Mouse (Mus musculus) stomach, postnatal 0 days (tissue): Measurements from ENCODE around the gene Nudcd3. TPM values are rescaled to one million over a fixed set of nuclear protein-coding genes. Genes with fewer than 3 reads are reported as not detected.

Source experiments
- ATAC-seq: fragments of 200-750 bp; cut with Nextera tagmentation; 2 replicates; pipeline ENCODE4 v1.8.0; 2017; ENCODE audit not compliant: low FRiP score, low TSS enrichment
- DNase-seq: peaks from one replicate; pipeline ENCODE4 v3.0.0-alpha.2; 2016; ENCODE audit warnings: low spot score
- H3K27ac ChIP-seq: fragments of 300-500 bp; sonication (generic); replicated peaks from 2 replicates; pipeline ENCODE4 v1.5.1; 2014; ENCODE audit warnings: mild to moderate bottlenecking, control low read depth
- H3K27me3 ChIP-seq: fragments of 300-500 bp; sonication (generic); 2 replicates; pipeline ENCODE4 v1.6.1; 2014; ENCODE audit warnings: low read length; ENCODE audit not compliant: control insufficient read depth, insufficient read depth
- H3K36me3 ChIP-seq: fragments of 300-500 bp; sonication (generic); 2 replicates; pipeline ENCODE4 v1.6.1; 2014; ENCODE audit warnings: low read length, mixed read lengths; ENCODE audit not compliant: control insufficient read depth, insufficient read depth
- H3K4me1 ChIP-seq: fragments of 300-500 bp; sonication (generic); replicated peaks from 2 replicates; pipeline ENCODE4 v1.6.1; 2014; ENCODE audit warnings: antibody characterized with exemption; ENCODE audit not compliant: control insufficient read depth, insufficient read depth
- H3K4me2 ChIP-seq: fragments of 300-500 bp; sonication (generic); replicated peaks from 2 replicates; pipeline ENCODE4 v1.6.1; 2014; ENCODE audit warnings: low read depth, mild to moderate bottlenecking, control low read depth, moderate library complexity
- H3K4me3 ChIP-seq: fragments of 300-500 bp; sonication (generic); 2 replicates; pipeline ENCODE4 v1.5.1; 2014; ENCODE audit warnings: low read depth, low read length, control low read depth
- H3K9ac ChIP-seq: fragments of 300-500 bp; sonication (generic); 2 replicates; pipeline ENCODE4 v1.6.1; 2014; ENCODE audit warnings: mild to moderate bottlenecking, low read length, control low read depth, mixed read lengths
- H3K9me3 ChIP-seq: fragments of 300-500 bp; sonication (generic); 2 replicates; pipeline ENCODE4 v1.6.1; 2016; ENCODE audit warnings: low read length; ENCODE audit not compliant: control insufficient read depth
- CTCF ChIP-seq: IDR thresholded peaks from 2 replicates; pipeline ENCODE4 v1.5.1; 2016; ENCODE audit warnings: antibody characterized with exemption, low read depth, mild to moderate bottlenecking, moderate library complexity
- EP300 ChIP-seq: optimal IDR thresholded peaks from 2 replicates; pipeline ENCODE3; 2016; ENCODE audit warnings: antibody characterized with exemption
- WGBS: fragments of 180-500 bp; shearing (Covaris S2); extraction: QIAGEN DNeasy Blood & Tissue Kit; methylation state at CpG from one replicate; pipeline ENCODE4 v1.1.7; 2014; 5-methylcytosine and 5-hydroxymethylcytosine counted together
- polyA plus RNA-seq: library from polyadenylated mRNA; unstranded; fragments of >200 nt; fragmentation: Nextera tagmentation; extraction: Ambion mirVana; gene quantifications from 2 replicates; pipeline ENCODE4 v1.2.1, GENCODE M21; 2015

The Nudcd3 gene
- polyA plus RNA-seq, 1 experiment from 2014 or later: 22.1 TPM

DNA sequence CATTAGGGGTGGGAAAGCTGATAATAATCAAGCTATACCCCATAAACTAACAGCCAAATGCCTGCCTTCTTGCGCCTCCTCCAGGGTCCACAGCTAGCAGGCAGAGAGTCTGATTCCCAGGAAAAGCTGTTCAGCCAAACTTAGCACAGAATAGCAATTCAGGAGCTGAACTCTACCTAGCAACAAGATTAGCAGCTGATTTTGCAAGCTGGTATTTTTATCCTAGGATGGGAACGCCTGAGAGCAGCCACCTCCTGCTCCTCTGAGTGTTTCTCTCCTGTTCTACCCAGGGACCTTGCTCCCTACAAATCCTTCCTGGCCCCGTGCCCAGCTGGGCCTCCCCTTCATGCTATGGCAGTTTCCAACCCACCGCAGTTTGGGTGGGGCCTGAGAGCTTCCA lies 113.2 kb downstream of the Nudcd3 start:
- ATAC-seq: no peak
- DNase-seq: no peak
- Histone ChIP-seq H3K27me3 (no peaks in the 10 kb centered on the region), H3K9ac (no peak overlapping the region), H3K27ac (no peak overlapping the region), H3K4me2 (no peak overlapping the region), H3K4me3 (no peak overlapping the region), H3K9me3 (no peaks in the 10 kb centered on the region), H3K36me3 (no peaks in the 10 kb centered on the region), H3K4me1 (no peaks in the 10 kb centered on the region)
- 34% methylated on average over 4 of the region's 4 CpGs for WGBS
- TF ChIP-seq EP300 (no peak), CTCF (no peak)

DNA sequence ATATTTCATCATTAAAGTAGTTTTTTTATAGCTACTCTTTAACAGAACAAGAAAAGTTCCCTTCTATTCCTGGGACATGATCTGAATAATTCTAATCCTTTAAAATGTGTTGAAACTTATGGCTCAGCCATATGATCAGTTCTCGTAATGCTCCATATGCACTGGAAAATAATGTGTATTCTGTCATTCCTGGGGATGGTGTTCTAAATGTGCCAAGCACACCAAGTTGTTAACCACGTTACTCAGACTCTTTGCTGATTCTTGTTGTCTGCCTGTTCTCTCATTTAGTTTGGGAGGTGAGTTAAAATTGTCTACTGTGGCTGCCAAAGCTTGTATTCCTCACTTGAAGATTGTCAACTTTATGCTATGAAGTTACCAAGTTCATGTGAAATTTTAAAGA lies 121.5 kb downstream of the Nudcd3 start:
- TF ChIP-seq CTCF (no peak), EP300 (no peak)
- Histone ChIP-seq H3K9ac (no peak overlapping the region), H3K9me3 (no peaks in the 10 kb centered on the region), H3K27me3 (no peaks in the 10 kb centered on the region), H3K4me2 (no peak overlapping the region), H3K4me1 (no peaks in the 10 kb centered on the region), H3K4me3 (no peak overlapping the region), H3K36me3 (no peaks in the 10 kb centered on the region), H3K27ac (no peak overlapping the region)
- ATAC-seq: no peak
- 80% methylated on average over 2 of the region's 2 CpGs for WGBS
- DNase-seq: no peak

DNA sequence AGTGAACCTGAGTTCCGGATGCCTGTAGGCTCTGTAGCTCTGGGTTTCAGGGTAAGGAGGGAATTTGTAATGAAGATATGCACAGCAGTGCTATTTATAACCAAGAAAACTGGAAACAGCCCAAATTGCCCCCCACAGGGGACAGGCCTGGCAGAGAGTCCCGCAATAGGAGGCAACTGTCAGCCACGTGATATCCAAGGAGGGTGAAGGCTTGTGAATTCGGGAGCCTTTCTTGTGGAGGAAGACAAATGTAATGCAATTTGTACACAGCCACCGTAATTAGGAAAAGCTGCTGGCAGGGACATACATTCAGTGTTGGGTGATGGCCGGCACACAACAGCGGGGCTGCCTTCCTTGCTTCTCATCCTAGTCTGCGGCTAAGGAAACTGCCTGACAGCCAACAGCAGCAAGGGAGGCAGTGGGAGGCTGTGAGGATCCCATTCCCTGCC lies 124.6 kb downstream of the Nudcd3 start:
- Histone ChIP-seq H3K4me3 (no peak overlapping the region), H3K9ac (no peak overlapping the region)

DNA sequence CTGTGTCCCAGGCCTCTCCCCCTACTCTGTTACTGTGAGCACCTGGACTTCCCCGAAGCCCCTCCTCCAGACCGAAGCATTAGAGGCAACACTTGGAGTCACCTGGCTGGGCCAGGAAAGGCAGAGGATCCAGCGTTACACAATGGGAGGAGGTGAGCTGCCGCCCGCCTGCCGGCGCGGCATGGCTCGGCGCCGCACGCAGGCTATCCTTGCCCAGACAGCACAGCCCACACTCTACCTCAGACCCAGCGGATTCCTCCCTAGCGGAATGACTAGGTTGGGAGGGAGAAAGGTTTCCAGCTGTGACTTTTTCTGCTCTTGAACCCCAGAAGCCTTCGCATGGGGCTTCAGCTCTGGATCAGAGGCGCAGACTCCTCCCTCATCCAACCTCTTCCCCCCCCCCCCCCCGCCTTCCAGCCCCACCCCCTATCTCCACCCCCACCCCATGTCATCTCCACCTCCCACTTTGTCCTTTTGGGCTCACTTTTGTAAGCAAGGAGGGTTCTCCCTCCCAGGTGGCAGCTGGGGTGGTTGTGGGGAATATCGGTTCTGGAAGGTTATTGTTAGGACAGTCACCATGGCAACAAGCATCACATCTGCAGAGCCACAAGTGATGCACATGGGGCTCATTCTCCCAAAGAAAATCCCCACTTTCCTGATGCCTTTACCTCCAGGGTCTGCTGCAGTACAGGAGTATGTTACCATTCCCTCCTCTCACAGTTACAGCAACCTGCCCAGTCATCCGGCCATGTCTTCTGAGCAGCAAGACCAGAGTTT lies 131.8 kb downstream of the Nudcd3 start:
- Histone ChIP-seq H3K9me3 (no peaks in the 10 kb centered on the region), H3K4me2 (no peak overlapping the region), H3K4me1 (no peaks in the 10 kb centered on the region), H3K9ac (no peak overlapping the region), H3K27ac (no peak overlapping the region), H3K27me3 (peaks cover 19% of the 10 kb centered on the region), H3K4me3 (no peak overlapping the region), H3K36me3 (no peaks in the 10 kb centered on the region)
- ATAC-seq (no peak), DNase-seq (no peak)
- 14% methylated on average over 11 of the region's 19 CpGs for WGBS
- no peak for TF ChIP-seq CTCF
- no peak for TF ChIP-seq EP300

More for the DNA sequence above, 124.6 kb downstream of the Nudcd3 start:
- Histone ChIP-seq H3K4me1 (no peaks in the 10 kb centered on the region), H3K9me3 (no peaks in the 10 kb centered on the region), H3K36me3 (no peaks in the 10 kb centered on the region), H3K4me2 (no peak overlapping the region), H3K27me3 (no peaks in the 10 kb centered on the region), H3K27ac (no peak overlapping the region)
- no peak for ATAC-seq
- 62% methylated on average over 8 of the region's 8 CpGs for WGBS
- DNase-seq: no peak
- TF ChIP-seq EP300 (no peak), CTCF (no peak)

DNA sequence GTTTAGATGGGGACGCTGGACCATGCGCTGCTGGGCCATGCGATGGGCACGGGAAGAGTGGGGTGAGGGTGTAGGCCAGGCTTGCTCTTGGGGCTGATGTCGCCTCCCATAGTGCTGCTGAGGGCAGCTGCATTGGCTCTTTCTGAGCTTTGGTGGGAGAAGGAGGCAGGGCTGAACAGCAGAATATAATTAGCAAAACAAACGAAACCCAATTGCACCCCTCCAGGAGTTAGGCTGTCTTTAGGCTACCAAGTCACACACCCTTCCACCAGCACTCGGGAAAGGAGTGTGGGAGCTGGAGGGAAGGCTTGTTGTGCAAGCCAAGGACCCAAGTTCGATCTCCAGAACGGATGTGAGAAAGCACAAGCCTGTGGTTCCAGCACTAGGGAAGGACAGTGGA lies 133.1 kb downstream of the Nudcd3 start:
- Histone ChIP-seq H3K4me3 (no peak overlapping the region), H3K27me3 (peaks cover 19% of the 10 kb centered on the region), H3K9me3 (no peaks in the 10 kb centered on the region), H3K27ac (no peak overlapping the region), H3K9ac (no peak overlapping the region), H3K4me1 (no peaks in the 10 kb centered on the region), H3K4me2 (no peak overlapping the region), H3K36me3 (no peaks in the 10 kb centered on the region)
- ATAC-seq (no peak), DNase-seq (no peak)
- WGBS: 51% methylated on average over 9 of the region's 9 CpGs
- TF ChIP-seq CTCF (no peak), EP300 (no peak)

DNA sequence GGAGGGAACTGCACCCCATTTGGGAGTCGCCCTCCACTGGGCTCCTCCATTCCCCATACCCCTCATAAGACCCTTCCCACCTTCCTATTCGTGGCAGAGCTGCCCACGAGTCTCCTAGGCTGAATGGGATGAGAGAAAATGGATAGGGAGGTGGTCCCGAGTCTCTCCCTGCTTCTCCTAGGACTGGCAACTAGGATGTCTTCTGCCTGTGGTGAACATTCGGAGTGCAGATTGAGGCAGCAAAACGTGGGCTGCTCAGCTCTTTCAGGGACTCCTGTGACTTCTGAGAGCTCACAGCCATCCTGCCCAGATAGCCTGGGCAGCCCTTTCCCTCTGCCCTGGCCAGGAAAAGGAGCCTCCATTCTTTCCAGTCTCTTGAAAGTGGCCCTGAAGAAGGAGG lies 134.0 kb downstream of the Nudcd3 start, which contains the start of gene Camk2b:
TSS of gene Camk2b (minus strand) at position 187 of the 400 bp plus-strand sequence.
- DNase-seq (no peak), ATAC-seq (no peak)
- H3K36me3 ChIP-seq: no peaks in the 10 kb centered on the region
- TF ChIP-seq EP300: no peak
- no peak for TF ChIP-seq CTCF
- 12% methylated on average over 6 of the region's 6 CpGs for WGBS
- H3K4me2 ChIP-seq: peak within 1 kb of the TSS; percentile 85
- H3K4me3 ChIP-seq: peak within 1 kb of the TSS; percentile 50
- H3K27me3 ChIP-seq: peaks cover 19% of the 10 kb centered on the region
- H3K9me3 ChIP-seq: no peaks in the 10 kb centered on the region
- no peaks in the 10 kb centered on the region for H3K4me1 ChIP-seq
- peak within 1 kb of the TSS; percentile 47 for H3K9ac ChIP-seq
- no peak within 1 kb of the TSS for H3K27ac ChIP-seq
